Mouse (Mus musculus) cerebellum, postnatal 14 days (tissue): ENCODE data around the gene Gm20422.

Experiments used
- DNase-seq, 2 experiments: peaks; one replicate each; pipeline ENCODE4 v3.0.0; 2021; ENCODE audit warnings: mixed read lengths in 2 of 2

Gm20422 gene

DNA sequence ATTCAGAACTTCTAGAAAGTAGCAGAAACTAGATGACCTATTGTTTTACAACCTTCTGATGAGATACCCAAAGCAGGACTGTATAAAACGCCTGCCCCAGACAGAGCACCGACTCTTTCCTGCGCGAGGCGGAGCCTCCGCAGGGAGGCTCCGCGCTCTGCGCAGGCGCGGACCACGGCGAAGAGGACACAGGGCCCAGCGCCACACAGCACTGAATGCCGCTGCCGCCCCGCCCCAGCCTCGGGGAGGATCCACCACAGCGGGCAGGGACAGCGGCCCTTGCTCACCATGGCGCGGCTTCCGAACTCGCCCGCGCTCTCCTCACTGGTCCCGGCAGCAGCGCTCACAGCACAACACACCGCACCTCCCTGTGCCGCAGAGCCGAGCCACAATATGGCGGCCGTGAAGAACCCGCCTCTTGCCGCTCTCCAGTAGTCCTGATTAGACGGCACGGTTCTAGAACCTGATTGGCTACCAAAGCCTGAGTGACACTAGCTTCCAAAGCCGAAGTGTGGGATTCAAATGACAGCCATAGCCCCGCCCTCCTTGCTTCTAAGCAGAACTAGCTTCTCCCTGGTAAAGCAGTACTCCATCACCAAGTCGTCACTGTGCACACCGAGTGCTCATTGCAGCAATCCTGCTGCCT lies at the start of gene Gm20422:
TSS of gene Gm20422 (minus strand) at position 384 of the 646 bp plus-strand sequence.
- DNase-seq: peak; percentile 88 to 91

GRCm38 (mm10) chr8:69822386-69823191 lies 47.9 kb upstream of the Gm20422 start, which contains the start of gene Lpar2:
Lpar2 (plus strand) TSS chr8:69822429.
- DNase-seq: peak; percentile 40 to 54

DNA sequence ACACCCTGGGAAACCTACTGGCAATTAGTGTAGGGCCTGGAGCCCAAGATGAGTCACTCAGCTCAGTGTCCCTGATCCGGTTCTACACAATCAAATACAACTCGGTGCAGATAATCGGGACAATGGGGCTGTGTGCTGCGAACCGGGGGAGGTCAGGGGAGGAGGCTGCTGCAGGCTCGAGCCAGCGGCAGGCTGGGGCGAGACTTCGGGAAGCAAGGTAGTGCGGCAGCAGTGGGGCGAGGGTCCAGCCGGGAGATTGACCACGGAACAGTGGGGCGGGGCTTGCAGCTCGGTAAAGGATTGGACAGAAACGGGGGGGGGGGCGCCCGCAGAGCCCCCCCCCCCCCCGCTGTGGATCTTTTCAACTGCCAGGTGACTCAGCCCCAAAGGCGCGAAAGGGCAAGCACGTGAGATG lies 47.3 kb upstream of the Gm20422 start:
- DNase-seq: peak; percentile 52 to 62

DNA sequence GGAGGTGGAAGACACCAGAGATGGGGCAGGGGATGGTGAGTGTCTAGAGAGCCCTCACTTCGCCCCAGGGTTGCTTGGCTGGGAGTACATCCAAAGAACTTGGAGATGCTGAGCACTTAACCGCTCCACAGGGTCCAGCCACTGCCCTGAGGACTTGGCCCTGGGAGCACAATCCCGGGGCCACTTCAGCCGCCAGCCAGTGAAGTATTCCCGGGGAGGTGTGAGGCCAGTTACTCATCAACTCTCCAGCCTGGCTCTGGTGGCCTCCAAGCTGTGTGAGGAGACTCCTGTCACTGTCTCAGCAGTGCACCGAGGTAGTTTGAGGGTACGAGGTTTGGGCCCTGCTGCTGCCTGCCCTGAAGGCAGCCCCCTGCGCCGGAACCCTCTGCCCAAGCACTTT lies 45.8 kb upstream of the Gm20422 start:
- no peak for DNase-seq

DNA sequence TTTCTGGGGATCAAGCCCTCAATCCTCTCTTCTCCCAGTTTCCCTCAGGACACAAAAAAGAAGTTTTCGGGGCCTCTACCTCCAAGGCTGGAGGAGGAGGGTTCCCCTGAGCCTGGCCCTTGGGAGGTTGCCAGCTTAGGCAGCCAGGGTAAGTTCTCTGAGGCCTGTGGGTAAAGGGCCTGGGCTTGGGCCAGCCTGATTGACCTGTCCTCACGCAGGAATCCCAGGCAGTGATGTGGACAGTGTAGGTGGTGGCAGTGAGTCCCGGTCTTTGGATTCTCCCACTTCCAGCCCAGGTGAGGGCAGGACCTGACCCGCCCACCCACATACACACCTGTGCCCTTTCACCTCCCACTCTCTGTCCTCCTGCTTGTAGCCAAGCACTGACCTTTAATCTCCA lies 40.7 kb upstream of the Gm20422 start:
- no peak for DNase-seq

DNA sequence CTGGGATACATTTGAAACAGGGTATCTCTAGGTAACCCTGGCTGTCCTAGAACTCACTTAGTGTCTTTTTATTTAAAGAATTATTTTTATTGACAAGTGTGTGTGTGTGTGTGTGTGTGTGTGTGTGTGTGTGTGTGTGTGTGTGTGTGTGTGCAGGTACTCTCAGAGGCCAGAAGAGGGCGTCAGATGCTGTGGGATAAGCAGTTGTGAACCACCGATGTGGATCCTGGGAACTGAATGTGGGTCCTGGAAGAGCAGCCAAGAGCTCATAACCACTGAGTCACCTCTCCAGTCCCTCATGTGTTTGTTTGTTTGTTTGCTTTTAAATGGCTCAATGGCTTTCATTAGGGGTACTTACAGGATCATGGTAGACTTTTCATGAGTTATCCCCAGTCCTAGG lies 40.2 kb upstream of the Gm20422 start:
- no peak for DNase-seq

DNA sequence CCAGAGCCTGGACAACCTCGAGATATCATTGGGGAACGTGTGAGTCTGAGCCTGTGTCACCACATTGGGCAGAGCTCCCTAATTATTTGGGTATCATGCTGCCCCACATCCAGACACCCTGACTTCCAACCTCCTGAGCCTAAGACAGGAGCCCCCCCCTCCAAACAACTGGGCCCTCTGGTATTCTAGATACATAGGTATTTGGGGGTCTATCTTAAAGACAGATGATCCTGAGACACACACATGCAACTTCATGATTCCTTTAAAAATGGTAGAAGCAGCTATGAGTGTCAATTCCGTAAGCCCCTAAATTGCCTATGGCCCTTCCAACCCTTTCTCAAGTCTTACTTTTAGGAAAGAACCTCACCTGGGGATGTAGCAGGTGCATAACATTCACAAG lies 35.1 kb upstream of the Gm20422 start:
- no peak for DNase-seq

DNA sequence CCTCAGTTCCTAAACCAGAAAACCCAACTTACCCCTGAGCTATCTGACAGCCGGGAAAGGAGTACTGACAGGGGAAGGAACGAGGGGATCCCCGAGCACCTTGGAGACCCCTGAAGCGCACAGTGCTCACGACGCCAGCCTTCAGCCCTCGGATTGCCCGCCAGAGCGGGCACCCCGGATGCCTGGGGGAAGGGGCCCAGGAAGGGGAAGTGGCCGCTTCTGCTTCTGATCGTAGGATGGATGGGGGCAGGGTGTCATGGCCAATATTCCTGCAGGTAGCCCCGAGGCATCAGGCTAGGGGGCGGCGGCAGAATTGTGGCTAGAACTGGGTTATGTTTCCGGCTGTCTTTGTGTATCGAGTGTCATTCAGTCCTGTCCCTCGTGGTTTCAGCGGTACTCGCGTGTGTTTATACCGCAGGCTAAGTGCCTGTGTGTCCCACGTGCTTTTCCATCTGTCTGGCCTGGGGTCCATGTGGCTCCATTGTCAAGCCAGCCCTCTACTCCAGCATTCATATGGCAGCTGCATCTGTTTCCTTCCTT lies 34.2 kb upstream of the Gm20422 start:
- DNase-seq: peak in 1 of 2 experiments; percentile 23

DNA sequence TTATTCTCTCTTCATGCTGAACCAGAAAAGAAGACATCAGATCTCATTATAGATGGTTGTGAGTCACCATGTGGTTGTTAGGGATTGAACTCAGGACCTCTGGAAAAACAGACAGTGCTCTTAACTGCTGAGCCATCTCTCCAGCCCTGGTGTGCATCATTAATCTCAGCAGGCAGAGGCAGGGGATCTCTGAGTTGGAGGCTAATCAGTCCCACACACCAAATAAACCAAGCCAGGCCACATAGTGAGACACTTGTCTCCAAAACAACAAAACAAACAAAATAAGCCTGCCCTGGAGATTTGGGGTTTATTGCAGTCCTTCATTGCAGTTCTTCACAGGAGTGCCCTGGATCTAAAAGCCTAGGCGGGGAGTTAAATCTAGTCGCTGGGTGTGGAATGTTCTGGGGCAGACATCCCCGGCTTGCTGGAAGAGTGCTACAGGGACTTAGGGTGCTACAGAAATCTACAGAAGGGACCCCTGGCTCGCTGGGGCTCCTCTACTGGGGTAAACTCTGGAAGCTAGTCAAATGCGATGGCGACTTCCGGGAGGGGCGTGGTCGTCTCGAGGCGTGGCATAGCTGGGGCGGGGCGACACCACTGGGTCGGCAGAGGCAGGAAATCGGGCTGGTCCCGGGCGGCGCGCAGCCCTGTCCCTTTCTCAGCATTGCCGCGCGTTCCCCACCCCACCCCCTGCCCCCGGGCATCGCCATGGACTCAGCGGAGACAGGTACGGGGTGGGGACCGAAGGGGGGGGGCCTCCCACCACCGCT lies 33.6 kb upstream of the Gm20422 start, which contains the start of gene Gmip:
TSS of gene Gmip (plus strand) at position 586 of the 770 bp plus-strand sequence.
- DNase-seq: peak; percentile 48 to 58

- DNase-seq: no peak
Measured at GRCm38 (mm10) chr8:69807236-69807635, 32.5 kb upstream of the Gm20422 start.

DNA sequence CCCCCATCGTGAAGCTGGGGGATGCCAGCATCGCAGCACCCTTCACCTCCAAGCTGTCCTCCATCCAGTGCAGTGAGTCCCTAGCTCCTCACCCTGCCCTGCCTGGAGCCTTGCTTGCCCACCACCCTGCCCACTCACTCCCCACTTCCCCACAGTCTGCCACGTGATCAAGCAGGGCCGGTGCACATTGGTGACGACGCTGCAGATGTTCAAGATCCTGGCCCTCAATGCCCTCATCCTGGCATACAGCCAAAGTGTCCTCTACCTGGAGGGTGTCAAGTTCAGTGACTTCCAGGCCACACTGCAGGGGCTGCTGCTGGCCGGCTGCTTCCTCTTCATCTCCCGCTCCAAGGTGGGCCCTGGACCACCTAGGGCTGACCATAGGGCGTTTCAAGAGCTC lies 30.8 kb upstream of the Gm20422 start:
- no peak for DNase-seq

- DNase-seq: no peak
Measured at GRCm38 (mm10) chr8:69805086-69805485, 30.4 kb upstream of the Gm20422 start.

- DNase-seq: no peak
Measured at GRCm38 (mm10) chr8:69804537-69804936, 29.9 kb upstream of the Gm20422 start.

- no peak for DNase-seq
Measured at GRCm38 (mm10) chr8:69803366-69803765, 28.7 kb upstream of the Gm20422 start.

- DNase-seq: no peak
Measured at GRCm38 (mm10) chr8:69802216-69802615, 27.5 kb upstream of the Gm20422 start.

DNA sequence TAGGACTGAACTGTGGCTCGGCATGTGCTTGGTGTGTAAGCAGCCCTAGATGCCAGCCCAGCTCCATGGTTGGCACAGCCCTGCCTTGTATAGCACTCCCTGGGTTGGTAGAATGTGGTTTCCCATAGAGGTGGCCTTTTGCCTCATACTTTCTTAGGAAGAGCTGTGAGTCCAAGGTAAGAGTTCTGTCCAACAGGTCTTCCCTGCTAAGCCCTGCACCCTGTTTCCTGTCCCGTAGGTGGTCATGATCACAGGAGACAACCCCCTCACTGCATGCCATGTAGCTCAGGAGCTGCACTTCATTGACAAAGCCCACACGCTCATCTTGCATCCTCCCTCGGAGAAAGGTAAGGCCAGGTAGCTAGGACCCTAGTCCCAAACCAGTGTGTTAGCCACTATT lies 27.1 kb upstream of the Gm20422 start:
- no peak for DNase-seq

DNA sequence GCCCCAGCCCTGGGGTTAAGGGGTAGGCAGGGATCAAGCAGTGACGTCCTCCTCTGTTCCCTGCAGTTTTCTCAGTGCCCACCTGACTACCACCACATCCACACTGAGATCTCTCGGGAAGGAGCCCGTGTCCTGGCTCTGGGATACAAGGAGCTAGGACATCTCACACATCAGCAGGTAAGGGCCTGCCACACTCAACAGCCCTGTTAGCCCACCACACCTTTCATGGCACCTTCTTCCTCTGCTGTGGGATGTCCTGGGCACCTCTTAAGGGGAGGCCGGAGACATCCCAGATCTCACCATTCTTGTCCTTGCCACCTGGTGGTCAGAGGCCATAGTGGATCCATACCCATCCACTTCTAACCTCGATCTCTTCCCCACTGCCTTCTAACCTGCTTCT lies 25.3 kb upstream of the Gm20422 start:
- no peak for DNase-seq

DNA sequence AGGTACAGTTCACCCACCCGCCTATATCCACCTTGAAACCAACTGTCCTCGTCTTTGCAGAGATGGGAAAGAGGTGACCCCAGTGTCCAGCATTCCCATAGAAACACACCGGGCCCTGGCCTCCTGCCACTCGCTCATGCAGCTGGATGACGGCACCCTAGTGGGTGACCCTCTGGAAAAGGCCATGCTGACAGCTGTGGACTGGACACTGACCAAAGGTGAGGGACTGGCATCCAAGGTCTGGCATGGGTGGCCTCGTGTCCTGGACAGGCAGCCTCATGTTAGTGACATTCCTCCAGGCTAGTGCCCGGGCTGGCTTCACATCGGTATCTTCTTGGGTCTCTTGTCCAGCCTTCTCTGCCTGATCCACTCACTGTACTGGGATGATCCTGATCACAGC lies 24.6 kb upstream of the Gm20422 start:
- DNase-seq: no peak

DNA sequence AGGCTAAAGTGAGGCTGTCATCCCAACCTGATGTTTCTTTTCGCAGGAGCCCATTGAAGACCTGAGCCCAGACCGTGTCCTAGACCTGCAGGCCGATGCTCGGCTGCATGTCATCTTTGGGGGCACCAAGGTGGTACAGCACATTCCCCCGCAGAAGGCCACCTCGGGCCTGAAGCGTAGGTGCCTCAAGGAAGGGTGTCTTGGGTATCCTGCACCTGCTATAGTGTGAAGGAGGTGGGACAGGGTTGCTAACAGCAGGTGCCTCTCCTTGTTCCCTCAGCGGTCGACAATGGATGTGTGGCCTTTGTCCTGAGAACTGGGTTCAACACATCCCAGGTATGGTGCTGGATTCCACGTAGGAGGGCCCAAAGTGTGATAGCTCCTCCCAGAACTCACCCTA lies 23.0 kb upstream of the Gm20422 start:
- no peak for DNase-seq

GRCm38 (mm10) chr8:69796721-69797345 lies 22.1 kb upstream of the Gm20422 start:
- DNase-seq: no peak

DNA sequence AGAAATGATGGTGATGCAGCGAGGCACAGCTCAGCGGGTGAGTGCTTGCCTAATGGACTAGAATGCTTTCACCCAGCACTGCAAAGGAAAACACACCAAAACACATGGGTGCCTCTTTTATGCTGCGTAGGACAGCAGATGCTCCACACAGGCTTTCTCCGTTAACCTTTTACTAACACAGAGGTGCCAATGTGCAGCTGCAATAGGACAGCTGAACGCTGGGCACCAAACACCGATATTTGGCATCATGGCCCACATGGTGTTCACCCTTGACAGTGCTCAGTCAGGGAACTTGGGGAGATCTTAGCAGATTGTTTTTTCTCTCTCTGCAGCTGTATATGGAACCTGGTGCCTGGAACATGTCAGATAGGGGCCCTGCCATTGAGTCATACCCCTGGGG lies 20.2 kb upstream of the Gm20422 start:
- no peak for DNase-seq

GRCm38 (mm10) chr8:69794096-69794495 lies 19.4 kb upstream of the Gm20422 start:
- DNase-seq: no peak

- no peak for DNase-seq
Measured at GRCm38 (mm10) chr8:69793666-69794065, 19.0 kb upstream of the Gm20422 start.
